Mouse (Mus musculus) skeletal muscle tissue, adult 2 months (tissue): ENCODE measurements around the gene Olfr116.

Experiments used
- DNase-seq: peaks from one replicate; pipeline ENCODE4 v3.0.0-alpha.2; 2012; ENCODE audit warnings: low read depth, low spot score

Olfr116 gene

GRCm38 (mm10) chr17:37627009-37627408, at the start of gene Olfr116, which contains the start of gene Olfr115:
Gene Olfr116 (minus strand): TSS chr17:37627199.
Gene Olfr115 (minus strand): TSS chr17:37627109.
- peak; percentile 50 for DNase-seq

- DNase-seq, result no peak
These were observed 39.7 kb upstream of the Olfr116 start, which contains the start of gene Olfr118 for GRCm38 (mm10) chr17:37666688-37667087. Gene Olfr118 (plus strand): TSS chr17:37666988.

- no peak for DNase-seq
These were observed 36.7 kb upstream of the Olfr116 start, which contains the start of gene Olfr117 for GRCm38 (mm10) chr17:37663682-37664081. Gene Olfr117 (minus strand): TSS chr17:37663782.

- DNase-seq, result no peak
These were observed 34.4 kb downstream of the Olfr116 start, which contains the start of gene Olfr114 for GRCm38 (mm10) chr17:37592643-37593042. Gene Olfr114 (minus strand): TSS chr17:37592743.

GRCm38 (mm10) chr17:37577563-37577962, 49.4 kb downstream of the Olfr116 start, which contains the start of gene Olfr113:
Gene Olfr113 (minus strand): TSS chr17:37577663.
- DNase-seq, result no peak
